Mouse (Mus musculus): ENCODE data around the gene Tfrc. TPM values are rescaled to one million over a fixed set of nuclear protein-coding genes. Genes with fewer than 3 reads are reported as not detected.

Tfrc gene
- polyA plus RNA-seq, 1 experiment from 2014 or later: 55.9 TPM

GRCm38 (mm10) chr16:32668472-32668871, 59.8 kb downstream of the Tfrc start:
- Histone ChIP-seq H3K27me3 (ENCODE audit: low read depth, poor library complexity, severe bottlenecking) (no peaks in the 10 kb centered on the region), H3K36me3 (peaks cover 70% of the 10 kb centered on the region), H3K4me1 (peaks cover 21% of the 10 kb centered on the region), H3K9me3 (replicated peaks) (no peaks in the 10 kb centered on the region), H3K4me3 (no peak overlapping the region), H3K27ac (no peak overlapping the region)
- 87% methylated on average over 4 of the region's 4 CpGs for WGBS
- DNase-seq (ENCODE audit: low spot score): no peak

GRCm38 (mm10) chr16:32669243-32669642, 60.5 kb downstream of the Tfrc start:
- Histone ChIP-seq H3K27me3 (ENCODE audit: low read depth, poor library complexity, severe bottlenecking) (no peaks in the 10 kb centered on the region), H3K36me3 (peaks cover 71% of the 10 kb centered on the region), H3K27ac (no peak overlapping the region), H3K4me3 (no peak overlapping the region), H3K9me3 (replicated peaks) (no peaks in the 10 kb centered on the region), H3K4me1 (peaks cover 21% of the 10 kb centered on the region)
- DNase-seq (ENCODE audit: low spot score): no peak
- WGBS: 93% methylated on average over 10 of the region's 10 CpGs

DNA sequence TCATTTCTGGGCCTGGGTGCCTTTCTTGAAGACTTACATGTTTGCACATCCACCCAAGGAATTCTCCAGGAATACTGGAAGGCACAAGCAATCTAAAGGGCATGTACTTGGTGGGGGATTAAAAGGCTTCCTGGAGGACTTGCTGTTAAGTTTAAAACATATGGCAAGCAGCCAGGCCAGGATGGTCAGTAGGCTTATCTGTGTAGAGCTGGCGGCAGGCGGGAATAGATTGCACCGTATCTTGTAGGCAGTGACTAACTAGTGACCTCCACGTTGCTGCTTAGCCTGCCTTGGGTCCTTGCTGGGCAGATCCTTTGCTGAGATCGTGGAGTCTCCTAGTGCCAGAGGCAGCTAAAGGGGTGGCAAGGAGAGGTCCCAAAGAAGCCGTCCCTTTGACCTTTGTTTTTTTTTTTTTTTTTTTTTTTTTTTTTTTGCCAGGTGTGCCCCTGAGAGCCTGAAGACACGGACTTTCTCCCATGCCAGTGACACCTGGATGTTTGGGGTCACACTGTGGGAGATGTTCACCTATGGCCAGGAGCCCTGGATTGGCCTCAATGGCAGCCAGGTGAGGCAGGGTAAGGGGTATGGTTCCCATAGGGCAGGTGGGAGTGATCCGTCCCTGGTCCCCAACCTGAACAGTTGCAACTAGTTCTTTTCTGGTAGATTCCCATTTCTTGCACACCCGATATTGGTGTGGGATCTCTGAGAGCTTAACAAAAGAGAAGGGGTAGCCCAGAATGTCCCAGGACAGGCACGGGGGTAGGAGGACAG, 61.8 kb downstream of the Tfrc start:
- 91% methylated on average over 10 of the region's 10 CpGs for WGBS
- Histone ChIP-seq H3K27me3 (ENCODE audit: low read depth, poor library complexity, severe bottlenecking) (no peaks in the 10 kb centered on the region), H3K27ac (0 out of 2 replicates have a peak overlapping the region, but pooled peaks have one; percentile 10), H3K4me1 (peaks cover 21% of the 10 kb centered on the region), H3K9me3 (replicated peaks) (no peaks in the 10 kb centered on the region), H3K36me3 (peaks cover 81% of the 10 kb centered on the region), H3K4me3 (no peak overlapping the region)
- no peak for DNase-seq (ENCODE audit: low spot score)

- DNase-seq (ENCODE audit: low spot score): no peak
- peaks cover 14% of the 10 kb centered on the region for H3K4me1 ChIP-seq
- 90% methylated on average over 13 of the region's 13 CpGs for WGBS
- no peaks in the 10 kb centered on the region for H3K9me3 ChIP-seq (replicated peaks)
- H3K4me3 ChIP-seq: no peak overlapping the region
- no peaks in the 10 kb centered on the region for H3K27me3 ChIP-seq (ENCODE audit: low read depth, poor library complexity, severe bottlenecking)
- 0 out of 2 replicates have a peak overlapping the region, but pooled peaks have one; percentile 10 for H3K27ac ChIP-seq
- H3K36me3 ChIP-seq: peaks cover 83% of the 10 kb centered on the region
Observed at GRCm38 (mm10) chr16:32671206-32671887, 62.6 kb downstream of the Tfrc start.

DNA sequence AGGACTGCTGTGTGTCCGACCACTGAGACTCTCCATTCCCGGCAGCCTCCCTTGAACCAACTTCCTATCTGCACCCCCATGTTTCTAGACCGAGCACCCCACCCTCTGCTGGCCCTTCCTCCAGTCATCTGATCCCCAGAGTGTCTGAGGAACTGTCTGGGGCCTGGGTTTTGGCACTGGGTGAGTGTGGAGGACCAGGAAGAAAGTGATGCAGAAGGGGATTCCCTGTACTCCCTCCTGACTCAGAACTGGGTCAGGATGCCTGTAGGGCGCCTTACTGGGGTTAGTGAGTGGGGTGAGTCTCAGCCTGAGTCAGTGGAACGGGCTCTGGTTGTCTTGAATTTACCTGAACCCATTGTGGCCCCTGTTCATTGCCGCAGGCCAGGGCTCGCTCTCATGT, 63.5 kb downstream of the Tfrc start:
- no peaks in the 10 kb centered on the region for H3K27me3 ChIP-seq (ENCODE audit: low read depth, poor library complexity, severe bottlenecking)
- peaks cover 91% of the 10 kb centered on the region for H3K36me3 ChIP-seq
- no peak for DNase-seq (ENCODE audit: low spot score)
- no peak overlapping the region for H3K4me3 ChIP-seq
- peaks cover 10% of the 10 kb centered on the region for H3K4me1 ChIP-seq
- H3K9me3 ChIP-seq (replicated peaks): no peaks in the 10 kb centered on the region
- H3K27ac ChIP-seq: no peak overlapping the region
- 89% methylated on average over 7 of the region's 7 CpGs for WGBS

- H3K9me3 ChIP-seq (replicated peaks): no peaks in the 10 kb centered on the region
- H3K4me1 ChIP-seq: 0 out of 2 replicates have a peak, but pooled peaks cover 4% of the 10 kb centered on the region
- DNase-seq (ENCODE audit: low spot score): no peak
- H3K27ac ChIP-seq: no peak overlapping the region
- WGBS: 84% methylated on average over 13 of the region's 13 CpGs
- H3K36me3 ChIP-seq: peaks cover 95% of the 10 kb centered on the region
- H3K4me3 ChIP-seq: no peak overlapping the region
- no peaks in the 10 kb centered on the region for H3K27me3 ChIP-seq (ENCODE audit: low read depth, poor library complexity, severe bottlenecking)
Observed at GRCm38 (mm10) chr16:32672861-32673560, 64.3 kb downstream of the Tfrc start.

- Histone ChIP-seq H3K9me3 (replicated peaks) (no peaks in the 10 kb centered on the region), H3K27ac (peak overlapping the region; percentile 12; the same call in 1 of the 2 replicates), H3K27me3 (ENCODE audit: low read depth, poor library complexity, severe bottlenecking) (no peaks in the 10 kb centered on the region), H3K4me3 (no peak overlapping the region), H3K36me3 (peaks cover 99% of the 10 kb centered on the region), H3K4me1 (0 out of 2 replicates have a peak, but pooled peaks cover 4% of the 10 kb centered on the region)
- no peak for DNase-seq (ENCODE audit: low spot score)
- 94% methylated on average over 17 of the region's 17 CpGs for WGBS
Observed at GRCm38 (mm10) chr16:32674121-32674740, 65.5 kb downstream of the Tfrc start.

GRCm38 (mm10) chr16:32677040-32677700, 68.5 kb downstream of the Tfrc start:
- no peak overlapping the region for H3K4me3 ChIP-seq
- no peaks in the 10 kb centered on the region for H3K9me3 ChIP-seq (replicated peaks)
- no peak for DNase-seq (ENCODE audit: low spot score)
- H3K27me3 ChIP-seq (ENCODE audit: low read depth, poor library complexity, severe bottlenecking): no peaks in the 10 kb centered on the region
- no peak overlapping the region for H3K27ac ChIP-seq
- H3K4me1 ChIP-seq: 0 out of 2 replicates have a peak, but pooled peaks cover 4% of the 10 kb centered on the region
- H3K36me3 ChIP-seq: peaks cover 95% of the 10 kb centered on the region
- 84% methylated on average over 10 of the region's 10 CpGs for WGBS

GRCm38 (mm10) chr16:32677903-32678302, 69.2 kb downstream of the Tfrc start:
- H3K27me3 ChIP-seq (ENCODE audit: low read depth, poor library complexity, severe bottlenecking): no peaks in the 10 kb centered on the region
- DNase-seq (ENCODE audit: low spot score): no peak
- peaks cover 92% of the 10 kb centered on the region for H3K36me3 ChIP-seq
- WGBS: 81% methylated on average over 14 of the region's 14 CpGs
- H3K4me1 ChIP-seq: 0 out of 2 replicates have a peak, but pooled peaks cover 2% of the 10 kb centered on the region
- H3K27ac ChIP-seq: no peak overlapping the region
- no peaks in the 10 kb centered on the region for H3K9me3 ChIP-seq (replicated peaks)
- no peak overlapping the region for H3K4me3 ChIP-seq

GRCm38 (mm10) chr16:32678812-32679211, 70.1 kb downstream of the Tfrc start:
- Histone ChIP-seq H3K4me3 (no peak overlapping the region), H3K36me3 (peaks cover 85% of the 10 kb centered on the region), H3K27me3 (ENCODE audit: low read depth, poor library complexity, severe bottlenecking) (no peaks in the 10 kb centered on the region), H3K4me1 (no peaks in the 10 kb centered on the region), H3K27ac (no peak overlapping the region), H3K9me3 (replicated peaks) (no peaks in the 10 kb centered on the region)
- 90% methylated on average over 14 of the region's 14 CpGs for WGBS
- DNase-seq (ENCODE audit: low spot score): no peak

DNA sequence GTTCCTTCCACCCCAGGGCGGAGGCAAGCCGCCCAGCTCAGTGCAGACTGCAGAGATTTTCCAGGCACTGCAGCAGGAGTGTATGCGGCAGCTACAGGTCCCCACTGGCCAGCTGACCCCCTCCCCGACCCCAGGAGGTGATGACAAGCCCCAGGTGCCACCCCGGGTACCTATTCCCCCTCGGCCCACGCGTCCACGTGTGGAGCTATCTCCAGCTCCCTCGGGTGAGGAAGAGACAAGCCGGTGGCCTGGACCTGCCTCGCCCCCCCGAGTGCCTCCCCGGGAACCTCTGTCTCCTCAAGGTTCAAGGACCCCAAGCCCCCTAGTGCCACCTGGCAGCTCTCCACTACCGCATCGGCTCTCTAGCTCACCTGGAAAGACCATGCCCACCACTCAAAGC, 71.3 kb downstream of the Tfrc start:
- no peak overlapping the region for H3K4me3 ChIP-seq
- no peaks in the 10 kb centered on the region for H3K4me1 ChIP-seq
- H3K36me3 ChIP-seq: peaks cover 74% of the 10 kb centered on the region
- 93% methylated on average over 16 of the region's 16 CpGs for WGBS
- no peak overlapping the region for H3K27ac ChIP-seq
- no peaks in the 10 kb centered on the region for H3K27me3 ChIP-seq (ENCODE audit: low read depth, poor library complexity, severe bottlenecking)
- DNase-seq (ENCODE audit: low spot score): no peak
- H3K9me3 ChIP-seq (replicated peaks): no peaks in the 10 kb centered on the region

- DNase-seq (ENCODE audit: low spot score): no peak
Observed at GRCm38 (mm10) chr16:32680806-32681205, 72.1 kb downstream of the Tfrc start.

More at GRCm38 (mm10) chr16:32680806-32681205, 72.1 kb downstream of the Tfrc start:
- WGBS: 94% methylated on average over 6 of the region's 6 CpGs
- Histone ChIP-seq H3K4me3 (no peak overlapping the region), H3K36me3 (peaks cover 66% of the 10 kb centered on the region), H3K27me3 (ENCODE audit: low read depth, poor library complexity, severe bottlenecking) (no peaks in the 10 kb centered on the region), H3K27ac (no peak overlapping the region), H3K4me1 (peaks cover under 1% of the 10 kb centered on the region; the same call in 1 of the 2 replicates), H3K9me3 (replicated peaks) (no peaks in the 10 kb centered on the region)
